Mouse (Mus musculus) gastrocnemius, adult 8-10 months (tissue): ENCODE data around the gene Adprh. TPM values are rescaled to one million over a fixed set of nuclear protein-coding genes. Genes with fewer than 3 reads are reported as not detected.
"Not testable (repeated sequence)": the region's sequence is repeated elsewhere in the genome, so short reads cannot be mapped to it uniquely, and the experiment has no call there.

Source experiments
- DNase-seq, 2 experiments: peaks; one replicate each; pipeline ENCODE4 v3.0.0; 2022; ENCODE audit warnings: low spot score in 2 of 2
- total RNA-seq, 4 experiments: library from RNA; stranded (reverse); gene quantifications; 2 replicates each; pipeline ENCODE4 v1.2.4; 2022

Adprh gene
- total RNA-seq, result 10 to 100 TPM; 17.3 to 17.5 (median 17.4) TPM

DNA sequence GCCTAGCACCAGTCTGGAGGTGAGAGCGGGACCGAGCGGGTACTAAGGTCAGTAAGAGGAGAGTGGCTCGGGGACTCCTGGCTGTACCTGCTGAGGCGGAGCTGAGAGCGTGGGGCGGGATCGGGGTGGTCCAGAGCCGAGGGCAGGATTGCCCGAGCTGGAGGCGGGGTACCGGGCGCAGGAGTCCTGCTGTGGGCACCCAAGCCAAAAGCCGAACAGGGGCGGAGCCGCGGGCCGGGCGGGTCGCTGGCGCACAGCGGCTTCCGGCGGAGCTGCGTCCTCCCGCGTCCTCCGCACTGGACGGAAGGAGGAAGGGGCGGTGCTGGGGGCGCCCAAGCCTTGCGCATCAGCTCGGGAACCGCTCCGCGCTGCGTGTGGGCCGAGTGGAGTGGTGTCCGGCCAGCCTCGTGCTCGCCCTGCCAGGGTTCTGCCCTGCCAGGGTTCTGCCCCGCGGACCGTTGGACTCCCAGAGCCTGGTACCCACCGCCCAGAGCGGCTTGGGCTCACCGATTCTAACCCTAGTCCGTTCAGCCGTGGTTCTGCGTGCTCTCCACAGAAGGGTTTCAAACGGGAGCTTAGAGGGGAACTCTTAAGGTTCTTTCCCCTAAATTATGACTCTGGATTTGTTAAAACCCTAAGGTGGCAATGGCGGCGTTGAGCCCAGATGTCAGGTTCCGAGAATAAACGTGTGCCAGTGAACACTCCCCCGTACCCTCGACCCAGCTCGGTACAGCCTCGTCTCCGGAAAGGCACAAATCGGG lies at the start of gene Adprh:
Gene Adprh (minus strand): TSS at position 262 of the 761 bp plus-strand sequence.
- DNase-seq, result peak; percentile 90 to 93

DNA sequence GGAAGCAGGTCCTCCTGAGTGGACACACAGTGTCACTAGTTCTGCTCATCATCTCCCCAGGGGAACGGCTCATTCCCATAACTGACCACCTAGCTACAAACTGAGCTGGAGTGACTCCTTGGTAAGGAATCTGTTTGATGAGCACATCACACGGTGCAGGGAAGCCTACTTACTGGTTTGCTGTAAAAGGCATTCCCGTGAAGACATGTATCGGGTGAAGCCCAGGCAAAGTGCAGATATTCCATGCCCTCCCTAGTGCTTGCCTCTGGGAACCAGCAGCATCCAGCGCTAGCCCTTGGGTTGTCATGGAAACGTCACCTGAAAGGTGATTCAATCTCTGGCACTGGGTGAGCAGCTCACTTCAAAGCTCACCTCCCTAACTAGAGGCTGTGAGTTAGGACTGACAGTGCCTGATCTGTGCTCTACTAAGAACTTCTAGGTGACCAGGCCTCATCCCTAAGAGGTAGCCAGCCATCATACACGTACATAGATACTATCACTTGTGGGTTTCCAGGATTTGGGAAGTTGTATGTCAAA lies 44.2 kb upstream of the Adprh start:
- no peak for DNase-seq

DNA sequence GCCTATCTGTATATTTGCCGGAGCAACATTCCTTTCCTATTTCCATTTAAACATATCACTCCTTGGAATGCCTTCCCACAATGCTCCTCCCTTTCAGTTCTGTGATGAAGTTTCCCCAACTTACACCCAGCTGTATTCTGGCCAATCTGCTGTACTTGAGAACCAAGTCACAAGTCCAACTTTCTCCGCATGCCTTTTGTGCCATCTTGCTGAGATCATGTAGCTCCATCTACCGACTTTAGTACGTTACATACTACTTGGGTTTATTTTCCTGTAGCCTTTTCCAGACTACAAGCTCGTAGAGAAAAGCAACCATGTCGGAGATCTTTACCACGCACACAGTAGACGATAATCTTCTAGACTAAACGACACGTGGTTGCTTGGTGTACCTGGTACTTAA lies 41.4 kb upstream of the Adprh start:
- DNase-seq, result no peak

DNA sequence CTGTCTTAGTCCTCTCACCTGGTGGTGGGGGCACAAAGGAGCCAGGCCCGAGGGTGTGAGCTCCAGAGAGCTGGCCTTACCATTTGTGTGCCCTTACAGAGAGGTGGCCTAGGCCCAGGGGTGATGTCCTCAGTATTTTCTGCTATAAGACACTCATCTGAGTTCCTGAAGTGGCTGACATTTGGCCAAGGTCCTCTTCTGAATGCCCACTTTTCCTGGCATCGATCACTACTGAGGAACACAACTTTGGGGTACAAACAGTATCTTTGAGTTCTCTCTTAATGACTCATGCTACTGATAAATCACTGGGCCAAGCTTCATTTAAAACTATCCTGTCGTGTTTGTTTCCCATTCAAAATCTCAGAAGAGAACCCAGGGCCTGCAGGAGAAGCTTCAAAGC lies 40.0 kb upstream of the Adprh start:
- no peak for DNase-seq

DNA sequence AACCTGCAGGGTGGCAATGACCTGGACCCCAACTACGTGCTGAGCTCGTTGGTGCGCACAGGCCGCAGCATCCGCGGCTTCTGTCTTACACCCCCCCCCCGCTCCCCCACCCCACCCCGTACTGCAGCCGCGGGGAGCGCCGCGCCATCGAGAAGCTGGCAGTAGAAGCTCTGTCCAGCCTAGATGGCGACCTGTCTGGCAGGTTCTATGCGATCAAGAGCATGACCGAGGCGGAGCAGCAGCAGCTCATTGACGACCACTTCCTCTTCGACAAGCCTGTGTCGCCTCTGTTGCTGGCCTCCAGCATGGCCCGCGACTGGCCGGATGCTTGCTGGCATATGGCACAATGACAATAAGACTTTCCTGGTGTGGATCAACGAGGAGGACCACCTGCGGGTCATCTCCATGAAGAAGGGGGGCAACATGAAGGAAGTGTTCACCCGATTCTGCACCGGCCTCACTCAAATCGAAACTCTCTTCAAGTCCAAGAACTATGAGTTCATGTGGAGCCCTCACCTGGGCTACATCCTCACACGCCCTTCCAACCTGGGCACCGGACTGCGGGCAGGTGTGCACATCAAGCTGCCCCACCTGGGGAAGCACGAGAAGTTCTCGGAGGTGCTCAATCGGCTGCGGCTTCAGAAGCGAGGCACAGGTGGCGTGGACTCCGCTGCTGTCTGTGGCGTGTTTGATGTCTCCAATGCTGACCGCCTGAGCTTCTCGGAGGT lies 31.2 kb upstream of the Adprh start:
- DNase-seq, result no peak

DNA sequence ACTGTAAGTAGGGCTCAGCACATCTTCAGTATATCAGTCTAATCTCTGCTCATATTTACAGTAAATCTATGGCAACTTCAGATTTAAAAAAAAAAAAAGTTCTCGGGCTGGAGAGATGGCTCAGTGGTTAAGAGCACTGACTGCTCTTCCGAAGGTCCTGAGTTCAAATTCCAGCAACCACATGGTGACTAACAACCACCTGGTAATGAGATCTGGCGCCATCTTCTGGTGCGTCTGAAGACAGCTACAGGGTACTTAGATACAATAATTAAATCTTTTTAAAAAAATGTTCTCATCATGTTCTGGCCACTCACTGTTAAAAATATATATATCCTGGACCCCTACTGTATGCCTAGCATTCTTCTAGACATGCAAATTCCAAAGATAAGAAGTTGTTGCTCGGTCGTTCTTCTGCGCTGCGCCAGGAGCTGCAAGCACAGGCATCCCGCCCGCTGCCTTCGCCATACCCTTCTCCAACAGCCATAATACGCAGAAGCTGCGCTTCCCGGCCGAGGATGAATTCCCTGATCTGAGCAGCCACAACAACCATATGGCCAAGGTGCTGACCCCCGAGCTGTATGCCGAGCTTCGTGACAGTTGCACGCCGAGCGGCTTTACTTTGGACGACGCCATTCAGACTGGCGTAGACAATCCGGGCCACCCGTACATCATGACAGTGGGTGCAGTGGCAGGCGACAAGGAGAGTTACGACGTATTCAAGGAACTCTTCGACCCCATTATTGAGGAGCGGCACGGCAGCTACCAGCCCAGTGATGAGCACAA lies 30.5 kb upstream of the Adprh start:
- DNase-seq, result peak in 1 of 2 experiments; percentile 9

DNA sequence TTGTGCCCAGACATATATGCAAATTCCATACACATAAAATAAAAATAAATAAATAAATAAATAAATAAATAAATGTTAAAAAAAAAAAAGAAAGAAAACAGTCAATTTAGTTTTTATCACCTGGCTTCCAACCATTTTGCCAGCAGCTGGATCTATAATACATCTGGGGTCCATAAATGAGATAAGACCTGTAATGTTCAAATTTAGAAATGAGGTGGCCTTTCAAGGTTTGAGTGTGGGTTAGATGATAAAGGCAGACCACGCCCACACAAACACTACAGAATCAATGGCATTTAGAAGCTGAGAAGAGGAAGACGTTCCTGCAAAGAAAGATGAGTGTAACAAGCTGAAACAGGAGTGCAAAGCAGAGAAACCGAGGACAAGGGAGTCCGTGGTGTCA lies 28.8 kb upstream of the Adprh start:
- DNase-seq, result no peak

DNA sequence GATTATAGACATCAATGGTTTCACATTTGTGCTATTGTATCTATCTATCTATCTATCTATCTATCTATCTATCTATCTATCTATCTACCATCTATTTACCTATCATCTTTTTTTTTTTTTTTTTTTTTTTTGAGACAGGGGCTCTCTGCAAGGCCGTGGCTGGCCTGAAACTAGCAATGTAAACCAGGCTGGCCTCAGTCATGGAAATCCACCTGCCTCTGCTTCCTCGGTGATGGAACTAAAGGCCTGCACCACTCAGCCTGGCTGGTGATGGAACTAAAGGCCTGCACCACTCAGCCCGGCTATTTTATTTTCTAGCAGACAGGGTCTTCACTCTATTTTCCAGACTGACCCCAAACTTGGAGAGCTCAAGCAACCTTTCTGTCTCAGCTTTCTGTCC lies 25.8 kb upstream of the Adprh start:
- DNase-seq, result no peak

DNA sequence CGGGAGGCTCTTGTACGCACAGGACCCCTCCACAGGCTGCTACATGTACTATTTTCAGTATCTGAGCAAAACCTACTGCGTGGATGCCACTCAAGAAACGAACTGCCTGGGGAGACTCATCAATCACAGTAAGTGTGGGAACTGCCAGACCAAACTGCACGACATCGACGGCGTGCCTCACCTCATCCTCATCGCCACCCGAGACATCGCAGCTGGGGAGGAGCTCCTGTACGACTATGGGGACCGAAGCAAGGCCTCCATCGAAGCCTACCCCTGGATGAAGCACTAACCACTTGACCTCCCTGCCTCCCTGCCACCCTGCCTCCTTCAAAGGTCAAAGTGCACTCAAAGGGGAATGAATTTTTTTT lies 24.7 kb upstream of the Adprh start:
- not testable (repeated sequence) for DNase-seq

DNA sequence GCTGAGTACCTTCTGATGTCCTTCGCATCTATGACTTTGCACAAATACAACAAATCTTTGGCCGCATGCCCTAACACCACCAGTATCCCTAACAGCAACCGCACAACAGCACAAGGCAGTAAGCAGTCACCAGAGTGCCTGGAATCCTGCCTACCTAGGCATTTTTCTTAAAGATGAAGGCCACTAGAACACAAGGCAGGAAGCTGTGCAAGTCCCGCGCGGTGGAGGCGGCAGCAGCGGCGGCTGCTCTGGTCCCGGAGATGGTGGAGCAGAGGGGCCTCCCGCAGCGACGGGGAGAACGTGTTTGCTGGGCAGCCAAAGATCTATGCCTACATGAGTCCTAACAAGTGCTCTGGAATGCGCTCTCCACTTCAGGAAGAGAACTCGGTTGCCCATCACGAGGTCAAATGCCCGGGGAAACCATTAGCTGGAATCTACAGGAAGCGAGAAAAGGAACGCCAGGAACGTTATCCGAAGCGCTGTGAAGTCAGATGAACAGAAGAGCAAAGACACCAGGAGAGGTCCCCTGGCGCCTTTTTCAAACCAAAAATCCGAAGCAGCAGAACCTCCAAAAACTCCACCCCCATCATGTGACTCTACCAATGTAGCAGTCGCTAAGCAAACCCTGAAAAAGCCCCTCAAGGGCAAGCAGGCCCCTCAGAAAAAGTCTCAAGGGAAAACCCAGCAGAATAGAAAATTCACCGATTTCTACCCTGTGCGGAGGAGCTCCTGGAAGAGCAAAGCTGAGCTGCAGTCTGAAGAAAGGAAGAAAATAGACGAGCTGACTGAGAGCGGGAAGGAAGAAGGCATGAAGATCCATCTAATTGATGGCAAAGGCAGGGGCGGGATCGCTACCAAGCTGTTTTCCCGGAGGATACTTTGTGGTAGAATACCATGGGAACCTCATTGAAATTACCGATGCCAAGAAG lies 24.1 kb upstream of the Adprh start:
- peak in 1 of 2 experiments; percentile 8 for DNase-seq

DNA sequence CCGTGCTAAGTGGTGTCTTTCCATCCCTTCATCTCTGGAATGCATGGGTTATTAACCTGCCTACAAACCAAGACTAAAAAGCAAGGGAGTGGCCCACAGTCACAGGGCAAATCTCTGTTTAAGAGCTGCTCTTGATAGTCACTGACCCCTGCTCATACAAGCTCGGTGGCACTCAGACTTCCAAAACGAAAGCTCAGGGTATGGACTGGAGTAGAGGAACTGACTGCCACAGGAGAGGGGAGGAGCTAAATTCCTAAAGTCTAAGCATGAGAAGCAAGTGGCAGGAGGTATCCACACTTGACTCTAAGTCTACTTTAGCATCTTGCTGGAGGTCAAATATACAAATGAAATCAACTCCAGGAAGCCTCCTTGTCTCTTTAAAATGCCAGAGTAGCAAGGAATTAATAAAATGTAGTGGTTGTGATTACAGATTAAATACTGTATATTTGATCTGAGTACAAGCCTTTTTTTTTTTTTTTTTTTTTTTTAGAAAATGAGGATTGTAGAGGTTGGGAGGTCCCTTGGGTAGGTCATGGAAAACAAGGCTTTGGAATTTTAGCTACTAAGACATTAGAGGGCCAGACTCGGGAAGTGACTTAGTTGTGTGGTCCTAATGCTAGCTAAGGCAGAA lies 23.3 kb upstream of the Adprh start:
- DNase-seq, result no peak

DNA sequence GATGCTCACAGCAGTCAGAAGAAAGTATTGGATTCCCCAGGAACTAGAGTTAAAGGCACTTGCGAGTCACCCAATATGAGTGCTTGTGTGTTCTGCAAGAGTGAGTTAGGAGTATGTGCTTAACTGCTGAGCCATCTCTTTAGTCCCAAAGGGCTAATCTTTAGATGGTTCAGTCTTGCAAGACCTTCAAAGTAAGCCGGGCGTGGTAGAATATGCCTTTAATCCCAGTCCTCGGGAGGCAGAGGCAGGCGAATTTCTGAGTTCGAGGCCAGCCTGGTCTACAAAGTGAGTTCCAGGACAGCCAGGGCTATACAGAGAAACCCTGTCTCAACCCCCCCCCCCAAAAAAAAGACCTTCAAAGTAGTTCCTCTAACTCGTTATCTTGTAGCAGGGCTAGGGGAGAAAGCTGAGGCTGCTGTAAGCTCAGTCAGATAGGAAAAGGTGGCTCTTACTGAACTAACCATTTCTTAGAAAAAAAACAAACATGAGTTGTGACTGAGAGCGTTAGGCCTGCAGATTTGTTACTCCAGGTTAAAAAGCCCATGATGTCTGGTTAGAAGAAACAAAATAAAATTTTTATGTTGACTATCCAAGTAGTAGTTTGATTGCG lies 22.3 kb upstream of the Adprh start:
- no peak for DNase-seq

DNA sequence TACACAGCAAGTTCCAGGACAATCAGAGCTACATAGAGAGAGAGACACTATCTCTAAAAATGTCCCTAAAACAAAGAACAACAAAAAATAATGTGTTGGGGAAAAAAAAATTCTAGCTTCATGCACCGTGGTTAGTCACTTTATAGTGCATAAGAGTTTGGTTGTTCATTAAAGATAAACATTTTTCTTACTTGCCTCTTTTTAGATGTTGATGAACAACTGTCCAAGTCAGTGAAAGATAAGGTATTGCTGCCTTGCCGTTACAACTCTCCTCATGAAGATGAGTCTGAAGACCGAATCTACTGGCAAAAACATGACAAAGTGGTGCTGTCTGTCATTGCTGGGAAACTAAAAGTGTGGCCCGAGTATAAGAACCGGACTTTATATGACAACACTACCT lies 21.2 kb upstream of the Adprh start:
- DNase-seq, result no peak

DNA sequence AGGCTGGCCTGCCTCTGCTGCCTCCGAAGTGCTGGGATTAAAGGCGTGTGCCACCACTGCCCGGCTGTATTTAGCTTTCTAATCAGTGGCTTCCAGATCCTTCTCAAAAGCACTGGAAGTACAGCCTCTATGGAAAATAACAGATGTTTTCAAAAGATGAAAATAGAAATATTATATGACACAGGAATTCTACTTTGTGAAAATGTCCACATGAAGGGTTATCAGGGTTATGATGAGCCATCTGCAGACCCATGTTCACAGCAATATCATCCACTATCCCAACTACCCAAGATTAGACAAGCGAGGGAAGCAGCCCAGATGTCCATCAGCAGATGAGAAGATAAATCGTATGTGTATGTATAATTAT lies 20.0 kb upstream of the Adprh start:
- DNase-seq, result no peak

DNA sequence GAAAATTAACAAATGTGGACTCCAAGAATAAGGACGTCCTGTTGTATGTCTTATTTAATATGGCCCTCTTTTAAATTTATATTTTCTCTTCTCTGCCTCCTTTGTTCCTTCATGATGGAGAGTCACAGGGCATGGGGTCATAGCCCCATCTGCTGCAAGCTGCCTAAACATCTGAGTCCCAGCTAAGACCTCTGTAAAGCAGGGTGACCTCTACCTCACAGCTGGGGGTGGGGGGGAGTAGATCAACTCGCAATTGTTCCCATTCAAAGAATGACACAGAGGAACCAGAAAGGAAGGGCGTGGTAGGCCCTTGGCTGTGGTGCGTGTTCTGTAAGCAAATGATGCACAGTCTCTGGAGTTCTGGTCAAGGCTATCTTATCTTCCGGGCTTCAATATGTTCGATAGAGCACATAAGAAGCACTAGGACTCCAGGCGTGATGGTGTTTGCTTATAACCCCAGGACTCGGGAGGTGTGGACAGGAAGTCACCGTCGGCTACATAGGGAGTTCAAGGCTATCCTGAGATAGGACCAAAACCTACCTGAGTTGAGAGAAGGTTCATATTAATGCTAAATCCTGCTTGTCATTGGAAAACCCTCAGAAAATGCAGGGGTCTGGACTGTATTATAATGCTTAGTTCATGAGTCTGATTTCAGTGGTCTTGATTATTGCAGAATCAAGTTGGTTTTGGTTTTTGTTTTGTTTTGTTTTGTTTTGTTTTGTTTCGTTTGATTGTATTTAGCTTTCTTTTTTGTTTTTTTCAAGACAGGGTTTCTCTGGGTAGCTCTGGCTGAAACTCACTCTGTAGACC lies 19.4 kb upstream of the Adprh start:
- DNase-seq, result no peak

DNA sequence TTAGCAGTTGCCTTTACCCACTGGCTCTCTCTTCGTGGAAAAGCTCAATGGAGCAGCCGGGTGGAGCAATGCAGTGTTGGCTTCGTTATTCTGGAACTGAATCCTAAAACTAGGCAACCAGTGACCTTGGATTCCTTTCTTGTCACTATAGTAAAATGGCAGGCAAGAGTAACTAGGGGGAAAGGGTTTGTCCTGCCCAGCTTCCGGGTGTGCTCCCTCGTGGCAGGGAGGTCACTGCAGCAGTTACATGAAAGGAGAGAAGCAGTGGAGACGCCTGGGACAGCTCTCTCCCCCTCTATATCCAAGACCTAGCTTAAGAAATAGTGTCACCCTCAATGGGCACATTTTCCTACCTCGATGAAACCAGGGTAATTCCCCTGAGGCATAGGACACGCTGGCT lies 16.9 kb upstream of the Adprh start:
- no peak for DNase-seq

DNA sequence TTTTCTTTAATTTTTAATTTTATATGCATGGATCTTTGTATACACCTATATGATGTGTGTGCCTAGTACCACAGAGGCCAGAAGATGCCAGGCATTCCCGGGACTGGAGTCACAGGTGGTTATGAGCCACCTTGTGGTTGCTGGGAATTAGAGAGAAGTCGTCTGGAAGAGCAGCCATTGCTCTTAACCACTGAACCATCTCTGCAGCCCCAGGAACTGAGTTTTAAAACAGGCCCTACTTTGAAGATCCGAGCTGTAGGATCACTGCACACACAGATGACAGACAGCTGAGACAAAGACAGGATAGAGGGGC lies 16.2 kb upstream of the Adprh start:
- no peak for DNase-seq

DNA sequence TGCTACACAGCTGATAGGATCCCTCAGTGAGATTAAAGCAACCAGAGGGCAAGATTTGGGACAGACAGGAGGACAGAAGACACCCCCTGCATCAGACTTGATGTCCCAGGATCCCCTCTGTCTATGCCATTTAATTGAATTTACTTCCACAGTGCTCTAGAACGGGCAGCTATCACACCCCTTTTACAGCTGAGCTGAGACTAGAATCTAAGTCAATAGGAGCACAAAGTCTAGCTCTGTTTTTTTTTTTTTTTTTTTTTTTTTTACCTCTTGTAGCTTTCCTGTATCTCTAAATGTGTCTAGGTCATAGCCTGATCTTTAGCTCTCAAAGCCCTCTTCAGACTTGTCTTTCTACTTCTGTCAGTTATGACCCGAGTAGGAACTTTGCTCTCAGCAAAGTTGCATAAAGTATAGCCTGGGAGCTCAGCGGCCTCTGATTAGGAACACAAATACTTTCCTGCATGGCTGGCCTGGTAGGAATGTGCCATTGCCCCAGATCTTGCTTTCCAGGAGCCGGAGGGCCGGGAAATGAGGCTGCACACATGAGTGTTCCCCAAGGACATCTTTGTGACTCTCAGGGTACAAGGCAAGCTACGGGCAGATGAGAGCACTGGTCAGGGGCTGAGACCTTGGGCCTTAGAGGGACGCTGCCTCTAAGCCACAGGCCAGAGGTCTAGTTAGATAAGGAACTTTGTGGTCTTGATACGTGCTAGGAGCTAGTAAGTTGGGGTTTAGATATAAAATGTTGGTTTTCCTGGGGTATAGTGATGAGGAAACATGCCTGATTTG lies 15.6 kb upstream of the Adprh start:
- no peak for DNase-seq
